Mouse (Mus musculus) lung, adult 2 months (tissue): Measurements from ENCODE around the gene Mzf1. TPM values are rescaled to one million over a fixed set of nuclear protein-coding genes. Genes with fewer than 3 reads are reported as not detected.

Source experiments
- DNase-seq: peaks from one replicate; pipeline ENCODE4 v3.0.0; 2022
- H3K4me1 ChIP-seq: fragments of 200-500 bp; 2 replicates; pipeline ENCODE4 v1.6.1; 2011; ENCODE audit warnings: low read length; ENCODE audit not compliant: control insufficient read depth, insufficient read depth
- H3K4me3 ChIP-seq: fragments of 200-500 bp; replicated peaks from 2 replicates; pipeline ENCODE3; 2011; ENCODE audit warnings: low read depth, mild to moderate bottlenecking, control low read depth, low read length; ENCODE audit errors: extremely low read depth
- CTCF ChIP-seq: fragments of 200-500 bp; IDR thresholded peaks from 2 replicates; pipeline ENCODE4 v1.5.1; 2011; ENCODE audit warnings: mild to moderate bottlenecking, low read length, control low read depth; ENCODE audit not compliant: insufficient read depth
- POLR2A ChIP-seq: fragments of 200-500 bp; IDR thresholded peaks from 2 replicates; pipeline ENCODE4 v1.6.1; 2011; ENCODE audit warnings: low read depth, mild to moderate bottlenecking, control low read depth, low read length, borderline replicate concordance; ENCODE audit errors: extremely low read depth
- WGBS: fragments of 180-500 bp; shearing (Covaris S2); methylation state at CpG from one replicate; pipeline ENCODE4 v1.1.7; 2018; 5-methylcytosine and 5-hydroxymethylcytosine counted together
- polyA plus RNA-seq: library from polyadenylated mRNA; depleted of rRNA; stranded (reverse); fragments of >200 nt; gene quantifications from 2 replicates; pipeline ENCODE4 v1.2.3, GENCODE M21; 2012

The Mzf1 gene
- polyA plus RNA-seq, 1 experiment, result 2.3 TPM

GRCm38 (mm10) chr7:13044254-13044625 is 10.3 kb downstream of the Mzf1 start:
- Histone ChIP-seq H3K4me1 (peaks cover 6% of the 10 kb centered on the region; the same call in 1 of the 2 replicates), H3K4me3 (no peak overlapping the region)
- TF ChIP-seq CTCF (no peak), POLR2A (no peak)
- WGBS, result 7% methylated on average over 23 of the region's 23 CpGs
- DNase-seq, result no peak

- TF ChIP-seq POLR2A (no peak), CTCF (no peak)
- H3K4me1 ChIP-seq, result peaks cover 8% of the 10 kb centered on the region; the same call in 1 of the 2 replicates
- no peak for DNase-seq
- 8% methylated on average over 88 of the region's 88 CpGs for WGBS
- H3K4me3 ChIP-seq, result no peak overlapping the region
These were observed 10.9 kb downstream of the Mzf1 start for GRCm38 (mm10) chr7:13043445-13044253.

DNA sequence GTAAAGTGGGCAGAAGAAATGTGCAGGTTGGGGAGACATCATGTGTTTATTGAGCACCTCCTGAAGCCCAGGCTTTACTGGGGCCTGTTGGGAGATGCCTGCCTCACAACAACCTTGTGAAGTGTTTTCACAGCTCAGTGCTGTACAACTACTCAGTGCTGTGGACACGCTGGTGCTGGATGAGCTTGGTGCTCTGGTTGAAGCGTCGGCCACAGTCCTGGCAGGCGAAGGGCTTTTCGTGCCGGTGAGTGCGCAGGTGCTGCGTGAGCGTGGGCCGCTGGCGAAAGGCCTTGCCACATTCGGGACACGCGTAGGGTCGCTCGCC is 11.5 kb downstream of the Mzf1 start:
- WGBS, result 56% methylated on average over 16 of the region's 16 CpGs
- H3K4me3 ChIP-seq, result no peak overlapping the region
- TF ChIP-seq CTCF, result no peak
- H3K4me1 ChIP-seq, result peaks cover 8% of the 10 kb centered on the region; the same call in 1 of the 2 replicates
- no peak for DNase-seq

DNA sequence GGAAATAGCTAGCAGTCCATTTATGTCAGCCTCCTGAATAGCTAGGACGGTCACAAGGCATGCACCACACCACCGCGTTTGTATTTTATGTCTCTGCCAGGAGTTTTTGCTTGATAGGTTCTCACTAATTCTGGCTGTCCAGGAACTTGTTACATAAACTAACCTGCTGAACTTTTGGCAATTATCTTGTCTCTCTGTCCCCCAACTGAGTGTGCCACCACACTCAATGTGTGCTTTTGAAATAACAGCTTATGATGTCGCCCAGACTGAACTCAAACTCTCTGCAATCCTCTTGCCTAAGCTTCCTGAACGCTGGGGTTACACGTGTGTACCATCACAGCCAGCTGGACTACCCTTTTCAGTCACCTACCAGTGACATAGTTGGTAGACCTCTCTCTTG is 12.1 kb downstream of the Mzf1 start:
- H3K4me3 ChIP-seq, result no peak overlapping the region
- H3K4me1 ChIP-seq, result peaks cover 8% of the 10 kb centered on the region; the same call in 1 of the 2 replicates
- no peak for TF ChIP-seq CTCF
- no peak for TF ChIP-seq POLR2A
- DNase-seq, result no peak
- WGBS, result 76% methylated on average over 6 of the region's 6 CpGs

- Histone ChIP-seq H3K4me3 (no peak overlapping the region), H3K4me1 (peaks cover 8% of the 10 kb centered on the region)
- WGBS, result 96% methylated on average over 1 of the region's 1 CpGs
- no peak for DNase-seq
- no peak for TF ChIP-seq POLR2A
- TF ChIP-seq CTCF, result no peak
These were observed 13.3 kb downstream of the Mzf1 start for GRCm38 (mm10) chr7:13041256-13041655.

DNA sequence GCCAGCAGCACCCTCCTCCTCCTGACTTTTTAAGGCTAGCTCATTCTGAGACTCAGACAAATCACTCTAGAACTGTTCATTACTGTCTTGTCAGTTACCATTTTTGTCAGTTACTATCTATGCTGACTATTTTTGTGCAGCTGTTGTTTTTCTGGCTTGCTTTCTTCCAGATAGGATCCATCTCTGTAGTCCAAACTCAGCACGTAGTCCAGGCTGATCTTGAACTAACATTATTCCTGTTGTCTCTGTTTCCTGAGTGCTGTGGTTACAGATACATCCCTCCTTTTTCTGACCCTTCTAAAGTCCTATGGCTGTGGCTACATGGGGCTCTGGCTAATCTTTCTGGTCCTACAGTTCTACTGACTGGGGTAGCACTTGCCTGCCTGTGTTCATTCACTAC is 15.4 kb downstream of the Mzf1 start:
- no peak overlapping the region for H3K4me3 ChIP-seq
- no peak for TF ChIP-seq POLR2A
- no peak for TF ChIP-seq CTCF
- H3K4me1 ChIP-seq, result peaks cover 13% of the 10 kb centered on the region
- no peak for DNase-seq
- WGBS, result 69% methylated on average over 1 of the region's 1 CpGs

DNA sequence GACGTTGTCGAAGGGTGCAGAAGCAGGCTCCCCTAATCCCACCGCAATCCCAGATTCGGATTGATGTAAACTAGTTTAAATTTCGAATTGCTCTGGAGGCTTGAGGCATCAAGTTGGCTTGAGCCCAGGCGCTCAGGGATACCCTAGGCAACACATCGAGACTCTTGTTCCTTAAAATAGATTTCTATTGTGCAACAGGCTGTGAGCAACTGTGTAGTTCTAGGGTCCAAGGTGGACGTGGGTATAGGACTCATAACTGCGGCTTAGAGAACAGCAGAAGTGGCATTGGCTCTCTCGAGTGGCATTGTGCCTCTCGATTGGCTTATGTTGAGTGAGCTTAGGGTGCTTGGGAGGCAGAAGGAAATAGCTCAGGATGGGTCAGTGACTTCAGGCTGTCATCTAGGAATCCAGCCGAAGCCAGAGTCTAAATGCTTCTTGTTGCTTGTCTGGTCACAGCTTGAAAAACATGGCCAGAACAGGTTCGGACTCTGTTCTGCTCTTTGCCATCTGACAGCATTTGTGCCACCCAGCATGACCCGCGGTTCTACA is 15.9 kb downstream of the Mzf1 start:
- H3K4me1 ChIP-seq, result peaks cover 9% of the 10 kb centered on the region
- no peak for TF ChIP-seq CTCF
- TF ChIP-seq POLR2A, result no peak
- H3K4me3 ChIP-seq, result peak overlapping the region; percentile 88
- no peak for DNase-seq
- 7% methylated on average over 15 of the region's 15 CpGs for WGBS

GRCm38 (mm10) chr7:13037901-13038555 is 16.5 kb downstream of the Mzf1 start, which contains the start of gene Ube2m:
TSS of gene Ube2m (minus strand) at chr7:13038275.
- 1% methylated on average over 63 of the region's 65 CpGs for WGBS
- Histone ChIP-seq H3K4me3 (peak within 1 kb of the TSS; percentile 88), H3K4me1 (peaks cover 10% of the 10 kb centered on the region)
- peak; percentile 99 for DNase-seq
- TF ChIP-seq POLR2A, result peak; percentile 90
- TF ChIP-seq CTCF, result no peak

GRCm38 (mm10) chr7:13037366-13037765 is 17.2 kb downstream of the Mzf1 start:
- DNase-seq, result no peak
- peaks cover 10% of the 10 kb centered on the region for H3K4me1 ChIP-seq
- peak overlapping the region; percentile 86 for H3K4me3 ChIP-seq
- TF ChIP-seq POLR2A (no peak), CTCF (no peak)
- WGBS, result under 1% methylated on average over 32 of the region's 33 CpGs
